Mouse (Mus musculus) frontal cortex, adult 2 months (tissue): ENCODE measurements at regions not wholly inside any gene's neighbourhood (a gene's known extent, or its start where the extent isn't known, plus 50 kb on each side); places are given as distances from the start of the nearest gene placed in this dataset.

Experiments
- DNase-seq, 2 experiments: peaks; one replicate each; pipeline ENCODE4 v3.0.0; 2022; ENCODE audit warnings: low spot score in 1 of 2; ENCODE audit errors: extremely low spot score in 1 of 2

DNA sequence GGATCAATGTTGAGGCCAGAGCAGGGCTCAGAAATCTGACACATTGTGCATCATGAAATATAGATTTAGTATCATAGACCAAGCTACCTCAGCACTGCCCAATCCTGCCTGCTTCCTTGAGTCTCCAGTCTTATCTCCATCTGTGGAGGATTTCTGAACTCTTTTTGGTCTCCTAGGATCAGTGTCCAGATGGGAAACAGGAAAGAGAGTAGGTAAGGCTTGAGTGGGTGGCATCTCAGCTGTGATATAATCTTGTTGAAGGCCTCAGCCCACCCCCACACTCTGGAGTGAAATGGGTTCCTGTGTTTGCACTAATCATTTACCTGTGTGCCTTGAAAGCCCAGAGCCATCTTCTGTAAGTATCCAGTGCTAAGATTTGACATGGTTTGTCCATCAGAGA is 74.3 kb upstream of the Aff3 start:
- DNase-seq: peak in 1 of 2 experiments; percentile 22

DNA sequence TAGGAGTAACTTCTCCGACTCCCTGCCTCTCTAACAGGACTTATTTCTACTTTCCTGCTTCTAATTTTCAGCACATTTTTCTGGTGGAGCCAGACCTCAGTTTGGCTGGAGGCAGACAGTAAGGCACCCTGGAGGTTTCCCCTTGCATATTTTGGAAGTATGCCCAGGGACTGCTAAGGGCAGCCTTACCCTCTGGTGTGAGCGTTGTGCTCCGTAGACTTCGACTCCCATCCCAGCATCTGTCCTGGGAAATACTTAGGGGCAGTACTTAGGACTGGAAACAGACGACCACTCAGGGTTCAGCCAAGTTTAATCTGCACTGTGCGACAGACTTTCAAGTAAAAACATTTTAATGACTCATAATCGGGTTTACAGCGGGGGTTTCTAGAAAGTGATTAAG is 71.0 kb upstream of the Aff3 start:
- DNase-seq: no peak

DNA sequence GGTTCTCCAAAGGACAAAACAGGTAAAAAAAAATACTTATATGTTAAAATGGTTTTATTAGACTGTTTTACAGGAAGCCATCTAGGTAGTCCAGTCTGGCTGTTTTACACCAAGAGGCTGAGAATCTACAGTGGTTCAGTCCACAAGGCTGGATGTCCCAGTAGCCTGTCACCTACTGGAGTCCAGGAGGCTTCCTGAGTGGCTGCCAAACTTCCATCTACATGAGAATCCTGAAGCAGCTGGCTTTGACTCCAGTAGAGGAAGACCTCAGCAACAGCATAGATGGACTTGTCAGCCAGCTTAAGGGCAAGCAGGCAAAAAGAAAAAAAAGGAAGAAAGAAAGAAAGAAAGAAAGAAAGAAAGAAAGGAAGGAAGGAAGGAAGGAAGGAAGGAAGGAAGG is 68.4 kb upstream of the Aff3 start:
- DNase-seq: no peak

DNA sequence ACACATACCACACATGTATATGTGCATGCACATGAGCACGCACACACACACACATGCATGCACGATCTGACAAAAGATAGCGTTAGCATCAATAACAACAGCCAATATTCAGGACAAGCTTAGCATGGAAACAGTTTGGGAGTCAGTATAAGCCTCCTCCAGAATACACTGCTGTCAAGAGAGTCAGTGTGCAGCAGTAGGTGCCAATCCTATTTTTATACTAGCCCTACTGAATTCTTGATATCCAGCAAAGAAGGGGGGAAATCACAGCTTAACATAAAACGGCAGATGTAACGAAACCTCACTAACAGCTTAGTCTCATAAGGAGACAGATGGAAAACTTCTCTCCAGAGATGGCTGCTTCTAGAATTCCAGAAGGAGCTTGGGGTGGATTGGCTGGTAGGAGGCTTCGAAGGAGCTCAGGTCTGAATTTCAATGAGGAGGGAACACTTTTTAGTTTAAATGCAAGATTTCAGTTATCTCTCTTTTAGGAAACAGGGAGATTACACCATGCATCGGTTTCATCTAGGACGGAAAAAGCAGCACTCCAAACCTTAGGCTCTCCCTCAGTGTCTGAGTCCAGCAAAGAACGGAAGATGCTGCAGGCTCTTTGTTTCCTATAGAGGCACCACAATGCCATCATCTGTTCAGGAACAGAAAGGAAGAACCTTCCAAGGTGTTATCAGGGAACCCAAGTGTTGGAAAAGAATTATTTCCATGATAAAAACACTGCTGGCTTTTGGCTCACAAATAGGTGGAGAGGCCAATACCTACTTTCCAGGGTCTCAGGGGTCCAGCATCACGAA is 65.4 kb upstream of the Aff3 start:
- DNase-seq: peak; percentile 70

DNA sequence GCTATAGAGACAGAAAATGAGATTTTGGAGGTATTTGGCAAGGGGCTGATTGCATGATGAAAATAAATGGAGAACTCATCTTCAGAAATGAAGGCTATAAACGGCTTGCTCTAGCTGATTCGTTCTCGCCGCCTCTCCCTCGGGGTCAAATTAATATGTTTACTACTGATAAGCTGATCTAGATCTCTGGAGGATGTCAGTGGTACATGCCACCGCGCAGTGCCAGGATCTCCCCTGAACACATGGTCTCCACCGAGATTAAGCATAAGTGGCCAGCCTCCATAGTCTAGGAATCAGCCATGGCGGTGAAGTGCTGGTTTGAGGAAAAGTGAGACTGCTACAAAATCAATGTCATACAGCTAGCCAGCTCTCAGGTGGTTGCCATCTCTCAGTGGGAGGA is 61.0 kb upstream of the Aff3 start:
- no peak for DNase-seq

DNA sequence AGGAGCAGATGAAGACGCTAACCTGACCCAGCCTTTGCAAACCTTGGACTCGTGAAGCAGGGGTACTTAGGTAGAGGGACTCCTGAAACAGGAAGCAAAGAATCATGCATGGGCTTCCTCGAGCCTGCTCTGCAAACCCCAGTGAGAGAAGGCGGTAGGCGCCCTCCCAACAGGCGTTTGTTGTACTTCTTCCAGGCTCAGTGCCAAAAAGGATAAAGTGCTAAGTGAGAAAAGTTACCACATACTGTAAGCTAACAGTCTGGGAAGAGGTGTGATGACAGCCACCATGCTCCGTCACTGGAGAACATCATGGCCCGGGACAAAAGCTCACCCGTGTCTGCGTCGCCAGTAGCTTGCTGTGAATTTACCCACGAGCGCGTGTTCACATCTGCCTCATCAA is 59.9 kb upstream of the Aff3 start:
- DNase-seq: no peak

DNA sequence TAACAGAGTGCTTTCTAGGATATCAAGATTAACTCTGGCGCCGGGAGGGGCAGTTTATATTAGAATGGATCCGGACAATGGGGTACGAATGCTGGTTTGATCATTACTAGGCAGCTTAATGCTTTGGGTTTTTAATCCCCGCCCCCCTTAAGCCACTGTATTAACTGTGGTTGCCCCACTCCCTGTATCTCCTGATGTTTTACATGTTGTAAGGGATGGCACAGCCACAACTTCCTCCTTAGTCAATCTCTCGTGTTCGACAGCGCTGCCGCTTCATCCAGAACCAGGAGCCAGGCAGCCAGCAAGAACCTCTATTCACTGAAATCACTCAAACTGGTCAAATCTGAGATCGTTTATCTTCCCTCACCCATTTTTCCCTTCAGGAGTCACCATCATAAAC is 57.4 kb upstream of the Aff3 start:
- no peak for DNase-seq

DNA sequence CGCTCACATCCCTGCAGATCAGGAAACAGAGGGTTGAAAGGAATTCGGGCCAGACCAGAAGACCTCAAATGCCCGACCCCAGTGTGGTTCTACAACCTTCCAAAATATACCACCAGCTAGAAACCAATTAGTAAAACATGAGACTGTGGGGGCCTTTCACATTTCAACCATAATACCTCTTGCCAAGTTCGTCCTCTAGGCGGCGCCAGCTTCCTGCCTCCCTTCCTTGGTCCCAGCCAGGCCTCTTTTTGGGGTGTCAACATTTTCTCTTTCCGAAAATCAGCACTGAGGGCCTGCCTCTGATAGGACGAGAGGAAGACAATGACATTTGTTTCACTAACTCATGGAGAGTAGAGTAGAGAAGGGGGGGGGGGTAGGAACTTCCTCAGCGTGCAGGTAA is 55.5 kb upstream of the Aff3 start:
- no peak for DNase-seq

DNA sequence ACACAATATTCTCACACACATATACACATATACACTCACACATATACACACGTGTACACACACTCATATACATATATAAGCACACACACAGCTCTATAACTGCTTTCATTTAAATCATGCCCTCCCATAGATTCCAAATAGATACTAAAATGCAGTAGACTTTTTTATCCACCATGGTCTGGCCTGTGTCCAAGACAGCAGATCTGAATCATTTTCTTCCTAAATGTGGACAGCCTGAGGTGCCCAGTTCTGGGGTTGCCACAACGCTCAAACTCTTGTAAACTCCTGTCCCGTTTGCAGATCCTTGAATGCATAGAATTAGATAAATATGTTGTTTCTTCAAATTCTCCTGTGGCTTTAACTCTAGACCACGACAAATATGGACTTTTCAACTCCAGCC is 50.9 kb upstream of the Aff3 start:
- DNase-seq: no peak
